Mouse (Mus musculus): Measurements from ENCODE around the gene Tmem204. TPM values are rescaled to one million over a fixed set of nuclear protein-coding genes. Genes with fewer than 3 reads are reported as not detected.
"Not testable (repeated sequence)": the region's sequence is repeated elsewhere in the genome, so short reads cannot be mapped to it uniquely, and the experiment has no call there.

Gene Tmem204
- polyA plus RNA-seq (2015; fragmentation: Nextera tagmentation; extraction: Ambion mirVana), result 8.3 and 9.4 TPM in 2 replicates

- H3K27ac ChIP-seq (ENCODE audit: low read depth), result peak within 1 kb of the TSS; percentile 70
- TF ChIP-seq CTCF (IDR thresholded peaks at IDR 0.05; ENCODE audit: low read depth) (peak; percentile 72), EP300 (IDR thresholded peaks at IDR 0.05; ENCODE audit: low read depth) (no peak)
- H3K4me1 ChIP-seq (ENCODE audit: insufficient read depth), result peaks cover 23% of the 10 kb centered on the region
- no peaks in the 10 kb centered on the region for H3K27me3 ChIP-seq (ENCODE audit: insufficient read depth, low read length)
- no peak within 1 kb of the TSS for H3K9ac ChIP-seq (replicated peaks)
- peak within 1 kb of the TSS; percentile 2; the same call in 1 of the 2 replicates for H3K4me2 ChIP-seq (ENCODE audit: low read depth, low read length)
- H3K9me3 ChIP-seq (ENCODE audit: low read length), result no peaks in the 10 kb centered on the region
- H3K4me3 ChIP-seq (ENCODE audit: low read depth, low read length), result no peak within 1 kb of the TSS
- WGBS (ENCODE audit: insufficient replicate concordance), result 57% methylated on average over 7 of the region's 7 CpGs
- H3K36me3 ChIP-seq (replicated peaks; ENCODE audit: insufficient read depth, low read length), result no peaks in the 10 kb centered on the region
- peak; percentile 46 for ATAC-seq
- peak; percentile 26 for DNase-seq
Measured at GRCm38 (mm10) chr17:25083444-25083931, at the start of gene Tmem204. Gene Tmem204, minus strand, starts transcription at chr17:25083591.

- no peak for TF ChIP-seq EP300 (IDR thresholded peaks at IDR 0.05; ENCODE audit: low read depth)
- peak; percentile 38; the same call in 1 of the 2 replicates for TF ChIP-seq CTCF (IDR thresholded peaks at IDR 0.05; ENCODE audit: low read depth)
- DNase-seq, result no peak
- H3K4me3 ChIP-seq (ENCODE audit: low read depth, low read length), result no peak overlapping the region
- H3K27ac ChIP-seq (ENCODE audit: low read depth), result no peak overlapping the region
- H3K27me3 ChIP-seq (ENCODE audit: insufficient read depth, low read length), result no peaks in the 10 kb centered on the region
- H3K4me1 ChIP-seq (ENCODE audit: insufficient read depth), result peaks cover 26% of the 10 kb centered on the region
- WGBS (ENCODE audit: insufficient replicate concordance), result 72% methylated on average over 1 of the region's 1 CpGs
- no peak for ATAC-seq
- no peak overlapping the region for H3K9ac ChIP-seq (replicated peaks)
- H3K4me2 ChIP-seq (ENCODE audit: low read depth, low read length), result no peak overlapping the region
- H3K9me3 ChIP-seq (ENCODE audit: low read length), result no peaks in the 10 kb centered on the region
- H3K36me3 ChIP-seq (replicated peaks; ENCODE audit: insufficient read depth, low read length), result no peaks in the 10 kb centered on the region
Measured at GRCm38 (mm10) chr17:25130060-25130459, 46.7 kb upstream of the Tmem204 start.

- Histone ChIP-seq H3K27ac (ENCODE audit: low read depth) (peak overlapping the region; percentile 67), H3K4me3 (ENCODE audit: low read depth, low read length) (no peak overlapping the region), H3K4me1 (ENCODE audit: insufficient read depth) (peaks cover 14% of the 10 kb centered on the region), H3K36me3 (replicated peaks; ENCODE audit: insufficient read depth, low read length) (no peaks in the 10 kb centered on the region), H3K4me2 (ENCODE audit: low read depth, low read length) (peak overlapping the region; percentile 43; the same call in 1 of the 2 replicates), H3K9ac (replicated peaks) (peak overlapping the region; percentile 8; the same call in 1 of the 2 replicates), H3K9me3 (ENCODE audit: low read length) (no peaks in the 10 kb centered on the region), H3K27me3 (ENCODE audit: insufficient read depth, low read length) (no peaks in the 10 kb centered on the region)
- DNase-seq, result no peak
- ATAC-seq, result no peak
- TF ChIP-seq CTCF (IDR thresholded peaks at IDR 0.05; ENCODE audit: low read depth) (no peak), EP300 (IDR thresholded peaks at IDR 0.05; ENCODE audit: low read depth) (no peak)
- WGBS (ENCODE audit: insufficient replicate concordance), result 37% methylated on average over 9 of the region's 9 CpGs
Measured at GRCm38 (mm10) chr17:25127681-25128080, 44.3 kb upstream of the Tmem204 start.

GRCm38 (mm10) chr17:25127079-25127478 is 43.7 kb upstream of the Tmem204 start:
- Histone ChIP-seq H3K4me2 (ENCODE audit: low read depth, low read length) (peak overlapping the region; percentile 43), H3K27ac (ENCODE audit: low read depth) (peak overlapping the region; percentile 67), H3K36me3 (replicated peaks; ENCODE audit: insufficient read depth, low read length) (no peaks in the 10 kb centered on the region), H3K4me3 (ENCODE audit: low read depth, low read length) (no peak overlapping the region), H3K9ac (replicated peaks) (peak overlapping the region; percentile 8; the same call in 1 of the 2 replicates), H3K4me1 (ENCODE audit: insufficient read depth) (peaks cover 14% of the 10 kb centered on the region), H3K27me3 (ENCODE audit: insufficient read depth, low read length) (no peaks in the 10 kb centered on the region), H3K9me3 (ENCODE audit: low read length) (no peaks in the 10 kb centered on the region)
- DNase-seq (peak; percentile 55), ATAC-seq (peak; percentile 82)
- no peak for TF ChIP-seq CTCF (IDR thresholded peaks at IDR 0.05; ENCODE audit: low read depth)
- no peak; the same call in 1 of the 2 replicates for TF ChIP-seq EP300 (IDR thresholded peaks at IDR 0.05; ENCODE audit: low read depth)
- 20% methylated on average over 8 of the region's 8 CpGs for WGBS (ENCODE audit: insufficient replicate concordance)

- H3K4me1 ChIP-seq (ENCODE audit: insufficient read depth), result peaks cover 14% of the 10 kb centered on the region
- H3K4me3 ChIP-seq (ENCODE audit: low read depth, low read length); H3K9me3 ChIP-seq (ENCODE audit: low read length); ATAC-seq; DNase-seq; H3K27ac ChIP-seq (ENCODE audit: low read depth); H3K4me2 ChIP-seq (ENCODE audit: low read depth, low read length); H3K27me3 ChIP-seq (ENCODE audit: insufficient read depth, low read length); H3K9ac ChIP-seq (replicated peaks); H3K36me3 ChIP-seq (replicated peaks; ENCODE audit: insufficient read depth, low read length): not testable (repeated sequence)
- 62% methylated on average over 3 of the region's 3 CpGs for WGBS (ENCODE audit: insufficient replicate concordance)
Measured at GRCm38 (mm10) chr17:25125442-25126060, 42.2 kb upstream of the Tmem204 start.

GRCm38 (mm10) chr17:25123979-25124378 is 40.6 kb upstream of the Tmem204 start:
- Histone ChIP-seq H3K9me3 (ENCODE audit: low read length) (no peaks in the 10 kb centered on the region), H3K36me3 (replicated peaks; ENCODE audit: insufficient read depth, low read length) (no peaks in the 10 kb centered on the region), H3K4me1 (ENCODE audit: insufficient read depth) (peaks cover 14% of the 10 kb centered on the region), H3K9ac (replicated peaks) (no peak overlapping the region), H3K4me2 (ENCODE audit: low read depth, low read length) (no peak overlapping the region), H3K27ac (ENCODE audit: low read depth) (no peak overlapping the region), H3K4me3 (ENCODE audit: low read depth, low read length) (no peak overlapping the region), H3K27me3 (ENCODE audit: insufficient read depth, low read length) (no peaks in the 10 kb centered on the region)
- ATAC-seq (no peak), DNase-seq (peak; percentile 44)
- 25% methylated on average over 7 of the region's 7 CpGs for WGBS (ENCODE audit: insufficient replicate concordance)
- TF ChIP-seq CTCF (IDR thresholded peaks at IDR 0.05; ENCODE audit: low read depth) (peak; percentile 63), EP300 (IDR thresholded peaks at IDR 0.05; ENCODE audit: low read depth) (no peak)

Data from liver, postnatal 0 days (tissue).